Mouse (Mus musculus) cerebellum, adult 11-12 months (tissue): ENCODE results near the gene Pou4f1.

Source experiments
- DNase-seq: peaks from one replicate; pipeline ENCODE4 v3.0.0; 2022

Pou4f1 gene

GRCm38 (mm10) chr14:104453824-104454223 lies 14.0 kb downstream of the Pou4f1 start:
- DNase-seq = no peak

DNA sequence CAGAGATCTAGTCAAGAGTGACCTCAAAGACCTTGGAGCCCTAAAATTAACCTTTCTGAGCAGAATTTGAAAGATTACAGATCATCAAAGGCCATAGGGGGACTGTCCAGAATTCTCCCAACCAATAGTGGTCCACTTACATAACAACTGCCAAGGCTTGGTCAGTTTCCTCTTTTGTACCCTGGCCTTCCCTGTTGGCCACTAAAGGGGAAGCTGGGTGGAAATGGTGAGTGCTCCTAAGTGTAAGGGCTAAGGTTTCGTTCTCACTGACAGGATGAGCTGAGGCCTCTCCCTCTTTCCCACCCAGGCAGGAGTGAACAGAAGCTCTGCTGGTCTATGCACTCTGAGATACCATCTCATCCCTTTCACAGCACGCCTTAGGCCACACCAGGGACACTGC lies 33.5 kb downstream of the Pou4f1 start:
- no peak for DNase-seq

DNA sequence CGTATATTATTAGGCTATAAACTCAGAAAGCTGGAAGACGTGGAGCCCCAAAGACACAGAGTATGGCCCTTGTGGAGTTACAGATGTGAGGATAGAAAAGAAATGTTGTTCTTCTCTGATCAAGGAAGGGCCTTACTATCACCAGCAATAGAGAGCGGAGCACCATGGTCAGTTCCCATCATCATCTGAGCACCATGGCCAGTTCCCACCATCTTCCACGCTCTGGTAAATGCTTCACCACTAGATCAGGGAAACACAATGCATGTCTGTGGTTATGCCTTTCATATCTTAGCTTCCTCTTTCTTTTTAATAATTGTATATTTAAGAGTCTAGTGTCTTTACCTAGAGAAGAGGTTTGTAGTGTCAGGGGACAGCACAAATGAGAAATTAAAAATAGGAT lies 37.0 kb downstream of the Pou4f1 start:
- DNase-seq = no peak

DNA sequence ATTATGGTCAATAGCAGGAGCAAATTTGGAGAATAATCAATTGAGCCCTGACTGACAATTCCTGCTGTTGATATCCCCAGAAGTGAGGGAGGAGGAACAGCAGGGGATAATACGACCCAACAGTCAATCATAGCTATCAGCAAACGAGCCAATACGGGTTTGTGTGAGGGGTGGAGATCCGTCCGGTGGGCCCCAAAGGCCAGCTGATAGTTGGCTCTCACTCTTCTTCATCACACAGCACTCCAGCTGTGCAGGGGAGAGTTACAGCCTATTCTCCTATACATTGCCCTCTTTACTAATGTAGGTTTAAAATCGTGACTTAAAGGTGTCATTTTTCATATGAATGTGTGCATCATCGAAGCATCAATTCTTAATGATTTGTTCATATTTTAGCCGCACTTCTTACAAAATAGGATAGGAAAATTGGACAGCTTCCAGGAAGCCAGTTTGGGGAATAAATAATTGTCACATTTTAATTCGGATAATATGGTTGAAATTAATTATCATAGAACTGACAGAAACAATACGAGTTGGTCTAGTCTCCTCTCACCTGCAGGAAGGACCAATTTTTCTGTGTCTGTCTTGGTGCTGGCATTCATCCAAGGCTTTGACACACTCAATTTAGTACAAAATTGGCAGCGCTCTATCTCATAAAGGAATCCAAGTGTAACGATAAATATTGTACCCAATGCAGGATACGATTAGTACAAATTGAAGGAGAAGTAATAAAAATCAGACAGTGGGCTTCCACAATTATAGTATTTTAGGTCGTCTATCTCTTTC lies 43.9 kb downstream of the Pou4f1 start:
- DNase-seq = no peak
